35 mouse cellular contexts compared by ENCODE assay signal in the genomic region with DNA sequence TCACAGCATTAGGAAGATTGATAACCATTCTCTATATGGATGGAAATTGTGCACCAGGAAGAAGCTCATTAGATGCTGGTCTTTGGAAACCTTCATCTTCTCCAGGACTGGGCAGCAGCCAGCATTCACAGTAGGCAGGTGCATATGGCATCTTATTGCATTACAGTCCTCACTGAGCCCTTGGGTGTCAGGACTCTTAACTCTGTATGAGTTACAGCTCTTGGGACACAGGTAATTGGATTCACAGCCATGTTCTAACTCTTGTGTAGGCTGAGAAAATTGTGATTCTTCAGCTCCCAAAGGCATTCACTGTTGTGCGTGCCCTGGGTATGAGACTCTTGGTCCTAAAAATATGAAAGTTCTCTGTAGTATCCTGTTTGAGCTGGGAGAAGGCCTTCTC.
"Had no signal": no experiment of that assay in that cellular context is flagged by ENCODE, and none has a peak within 500 bp of the region (broad histone marks: within the 10 kb centered on the region; RNA-seq: fewer than 3 reads in every experiment).

No protein-coding gene starts in this region.

- DNase-seq: heart, adult 2 months; heart, postnatal 10 days; heart, postnatal 14 days; heart, postnatal 36 days; heart, postnatal 4 days; kidney, adult 11 months; kidney, adult 18-20 months; kidney, adult 2 months; kidney, adult 8-10 months; kidney, adult 9 months; kidney, postnatal 10 days; kidney, postnatal 14 days; kidney, postnatal 25 days; kidney, postnatal 36 days; kidney, postnatal 4 days; layer of hippocampus, adult 9-11 months had no signal

- H3K4me3 ChIP-seq: heart, adult 2 months; heart, embryonic 10.5 days; heart, embryonic 12.5 days; heart, embryonic 13.5 days; heart, embryonic 15.5 days; hindbrain, embryonic 10.5 days; hindbrain, embryonic 12.5 days; hindbrain, embryonic 13.5 days; hindbrain, embryonic 15.5 days; intestine, embryonic 15.5 days; kidney, embryonic 15.5 days; layer of hippocampus, adult 2 months had no signal

- H3K27ac ChIP-seq: heart, adult 2 months; heart, embryonic 10.5 days; heart, embryonic 13.5 days; heart, embryonic 15.5 days; hindbrain, embryonic 10.5 days; hindbrain, embryonic 12.5 days; hindbrain, embryonic 13.5 days; hindbrain, embryonic 14.5 days; hindbrain, embryonic 15.5 days; hindbrain, postnatal 0 days; intestine, embryonic 15.5 days; kidney, embryonic 15.5 days; kidney, postnatal 0 days; layer of hippocampus, adult 2 months had no signal

- H3K36me3 ChIP-seq: heart, embryonic 10.5 days; heart, embryonic 12.5 days; heart, embryonic 13.5 days; heart, embryonic 15.5 days; hindbrain, embryonic 10.5 days; hindbrain, embryonic 12.5 days; hindbrain, embryonic 13.5 days; hindbrain, embryonic 15.5 days; intestine, embryonic 15.5 days; kidney, embryonic 15.5 days had no signal

- H3K27me3 ChIP-seq: heart, embryonic 12.5 days; heart, embryonic 13.5 days; heart, embryonic 15.5 days; hindbrain, embryonic 12.5 days; hindbrain, embryonic 13.5 days; hindbrain, embryonic 15.5 days; intestine, embryonic 15.5 days; kidney, embryonic 15.5 days had no signal

- ATAC-seq: hindbrain, embryonic 16.5 days; hindbrain, postnatal 0 days; inflammation-experienced regulatory T-cells, adult 6 months; intestine, embryonic 15.5 days; intestine, embryonic 16.5 days; intestine, postnatal 0 days had no signal

- H3K9me3 ChIP-seq: heart, embryonic 10.5 days; heart, embryonic 13.5 days; heart, embryonic 15.5 days; hindbrain, embryonic 12.5 days; hindbrain, embryonic 13.5 days; hindbrain, embryonic 15.5 days; intestine, embryonic 15.5 days; kidney, embryonic 15.5 days had no signal

- H3K4me1 ChIP-seq: heart, embryonic 10.5 days; heart, embryonic 12.5 days; heart, embryonic 13.5 days; heart, embryonic 15.5 days; hindbrain, embryonic 10.5 days; hindbrain, embryonic 12.5 days; hindbrain, embryonic 13.5 days; hindbrain, embryonic 15.5 days; intestine, embryonic 15.5 days; kidney, embryonic 15.5 days had no signal

- H3K9ac ChIP-seq: heart, embryonic 12.5 days; heart, embryonic 13.5 days; heart, embryonic 15.5 days; hindbrain, embryonic 12.5 days; hindbrain, embryonic 13.5 days; hindbrain, embryonic 14.5 days; hindbrain, embryonic 15.5 days; intestine, embryonic 15.5 days; kidney, embryonic 15.5 days had no signal

- H3K4me2 ChIP-seq: heart, embryonic 11.5 days; heart, embryonic 12.5 days; heart, embryonic 13.5 days; heart, embryonic 15.5 days; hindbrain, embryonic 12.5 days; hindbrain, embryonic 13.5 days; hindbrain, embryonic 14.5 days; hindbrain, embryonic 15.5 days; intestine, embryonic 15.5 days; kidney, embryonic 15.5 days had no signal
